Mouse (Mus musculus) olfactory bulb, adult 2 months (tissue): ENCODE measurements around the gene Fbxw17.

ENCODE experiments used
- CTCF ChIP-seq: fragments of 200-500 bp; IDR thresholded peaks from 2 replicates; pipeline ENCODE4 v1.5.1; 2012; ENCODE audit warnings: low read depth, mild to moderate bottlenecking, low read length, moderate library complexity; ENCODE audit not compliant: insufficient read depth
- POLR2A ChIP-seq: fragments of 200-500 bp; IDR thresholded peaks from 2 replicates; pipeline ENCODE4 v1.6.1; 2012; ENCODE audit warnings: mild to moderate bottlenecking, low read depth, low read length, moderate library complexity; ENCODE audit not compliant: insufficient read depth

DNA sequence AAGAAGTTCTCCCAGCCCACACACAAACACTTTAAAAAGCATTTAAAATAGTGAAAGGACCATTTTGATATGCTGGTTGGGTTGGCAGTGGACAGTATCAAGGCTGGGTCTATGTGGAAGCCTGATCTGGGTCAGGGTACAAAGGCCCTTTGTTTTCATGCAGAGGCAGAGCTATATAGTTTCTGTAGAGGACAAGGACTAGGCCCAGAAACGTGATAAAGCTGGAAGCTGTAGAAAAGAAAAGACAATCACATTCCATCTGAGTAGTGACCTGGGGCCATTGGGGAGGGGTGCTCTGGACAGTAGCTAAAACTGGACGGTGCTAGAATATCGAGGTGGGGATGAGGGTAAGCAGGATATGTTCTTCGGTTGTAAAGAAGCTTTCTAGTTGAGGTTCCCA is 27.6 kb downstream of the Fbxw17 start:
- TF ChIP-seq POLR2A, result no peak
- no peak for TF ChIP-seq CTCF
